11 mouse cellular contexts compared by ENCODE assay signal in genomic region chr11:77917166-77917565, GRCm38 (mm10). TPM values are rescaled to one million over a fixed set of nuclear protein-coding genes. Genes with fewer than 3 reads are reported as not detected.
DNase-seq lines count a peak whose midpoint lies in the region; ATAC-seq and TF ChIP-seq lines count a peak whose summit lies in the region.
"Had no signal": no experiment of that assay in that cellular context is flagged by ENCODE, and none has a peak within 500 bp of the region (broad histone marks: within the 10 kb centered on the region; RNA-seq: fewer than 3 reads in every experiment).

No protein-coding gene starts in this region.

- H3K27ac ChIP-seq in kidney, embryonic 15.5 days, result no peak overlapping the region
- peak overlapping the region; percentile 48 for H3K27ac ChIP-seq in embryonic facial prominence, embryonic 12.5 days
- peak overlapping the region; percentile 61; the same call in 1 of the 2 replicates for H3K27ac ChIP-seq in limb, embryonic 11.5 days (replicated peaks; ENCODE audit: low read depth, low read length)
- no peak overlapping the region for H3K27ac ChIP-seq in lung, postnatal 0 days (ENCODE audit: low read length)

- TF ChIP-seq CTCF in lung, postnatal 0 days (IDR thresholded peaks at IDR 0.05), result no peak

- H3K4me2 ChIP-seq in kidney, embryonic 15.5 days, result no peak overlapping the region
- peak overlapping the region; percentile 28; the same call in 1 of the 2 replicates for H3K4me2 ChIP-seq in embryonic facial prominence, embryonic 12.5 days (replicated peaks)
- peak overlapping the region; percentile 24; the same call in 1 of the 2 replicates for H3K4me2 ChIP-seq in limb, embryonic 11.5 days (ENCODE audit: low read depth, severe bottlenecking)
- no peak overlapping the region for H3K4me2 ChIP-seq in lung, postnatal 0 days (replicated peaks; ENCODE audit: low read depth, low read length)

- WGBS in kidney, embryonic 15.5 days, result 32% methylated on average over 10 of the region's 10 CpGs
- WGBS in embryonic facial prominence, embryonic 12.5 days, result 16% methylated on average over 10 of the region's 10 CpGs
- 15% methylated on average over 10 of the region's 10 CpGs for WGBS in limb, embryonic 11.5 days
- WGBS in lung, postnatal 0 days, result 47% methylated on average over 10 of the region's 10 CpGs

- no peak overlapping the region for H3K4me3 ChIP-seq in kidney, embryonic 15.5 days (replicated peaks)
- no peak overlapping the region for H3K4me3 ChIP-seq in embryonic facial prominence, embryonic 12.5 days
- H3K4me3 ChIP-seq in limb, embryonic 11.5 days (ENCODE audit: low read depth, low read length), result no peak overlapping the region
- no peak overlapping the region for H3K4me3 ChIP-seq in lung, postnatal 0 days (ENCODE audit: low read depth, low read length)

- DNase-seq in kidney, adult 11 months, result peak; percentile 88
- DNase-seq in brain, adult 2 months (ENCODE audit: low read depth, low spot score), result peak; percentile 82
- peak; percentile 83 for DNase-seq in limb, embryonic 11.5 days (ENCODE audit: low spot score)
- DNase-seq in lung, postnatal 0 days (ENCODE audit: low spot score), result no peak
- DNase-seq in ovary, postnatal 10 days (ENCODE audit: low spot score), result no peak
- DNase-seq: liver, postnatal 0 days; midbrain, embryonic 14.5 days; spleen, adult 18-20 months; thymus, postnatal 4 days had no signal

- peaks cover 69% of the 10 kb centered on the region for H3K27me3 ChIP-seq in kidney, embryonic 15.5 days
- peaks cover 46% of the 10 kb centered on the region for H3K27me3 ChIP-seq in embryonic facial prominence, embryonic 12.5 days
- peaks cover 20% of the 10 kb centered on the region for H3K27me3 ChIP-seq in limb, embryonic 11.5 days (ENCODE audit: control insufficient read depth, insufficient read depth, low read length)
- peaks cover 9% of the 10 kb centered on the region for H3K27me3 ChIP-seq in lung, postnatal 0 days (replicated peaks; ENCODE audit: insufficient read depth, low read length)

- TF ChIP-seq EP300 in lung, postnatal 0 days (IDR thresholded peaks at IDR 0.05), result no peak

- no peaks in the 10 kb centered on the region for H3K9me3 ChIP-seq in kidney, embryonic 15.5 days (replicated peaks)
- H3K9me3 ChIP-seq in embryonic facial prominence, embryonic 12.5 days, result no peaks in the 10 kb centered on the region
- H3K9me3 ChIP-seq in limb, embryonic 11.5 days (ENCODE audit: control insufficient read depth, low read length), result no peaks in the 10 kb centered on the region
- no peaks in the 10 kb centered on the region for H3K9me3 ChIP-seq in lung, postnatal 0 days (ENCODE audit: low read length)

- no peak for ATAC-seq in kidney, embryonic 15.5 days (replicated peaks; ENCODE audit: low FRiP score)
- ATAC-seq in embryonic facial prominence, embryonic 12.5 days (ENCODE audit: insufficient number of reproducible peaks, insufficient read depth, low FRiP score, low TSS enrichment), result peak; percentile 78; the same call in 1 of the 2 replicates
- ATAC-seq in limb, embryonic 11.5 days (ENCODE audit: insufficient number of reproducible peaks, low FRiP score, low TSS enrichment, low read depth), result peak; percentile 89
- ATAC-seq in lung, postnatal 0 days, result no peak
- ATAC-seq: liver, postnatal 0 days had no signal

- no peak overlapping the region for H3K9ac ChIP-seq in kidney, embryonic 15.5 days
- H3K9ac ChIP-seq in embryonic facial prominence, embryonic 12.5 days, result no peak overlapping the region
- H3K9ac ChIP-seq in limb, embryonic 11.5 days (ENCODE audit: low read length), result no peak overlapping the region
- no peak overlapping the region for H3K9ac ChIP-seq in lung, postnatal 0 days (replicated peaks; ENCODE audit: low read depth)
- H3K9ac ChIP-seq: liver, postnatal 0 days had no signal

- H3K36me3 ChIP-seq in kidney, embryonic 15.5 days, result no peaks in the 10 kb centered on the region
- H3K36me3 ChIP-seq in embryonic facial prominence, embryonic 12.5 days, result no peaks in the 10 kb centered on the region
- H3K36me3 ChIP-seq in limb, embryonic 11.5 days (ENCODE audit: control insufficient read depth, insufficient read depth, low read length), result no peaks in the 10 kb centered on the region
- H3K36me3 ChIP-seq in lung, postnatal 0 days (ENCODE audit: insufficient read depth, low read length), result no peaks in the 10 kb centered on the region

- peaks cover 4% of the 10 kb centered on the region; the same call in 1 of the 2 replicates for H3K4me1 ChIP-seq in kidney, embryonic 15.5 days
- H3K4me1 ChIP-seq in embryonic facial prominence, embryonic 12.5 days, result peaks cover 23% of the 10 kb centered on the region
- H3K4me1 ChIP-seq in limb, embryonic 11.5 days (ENCODE audit: control insufficient read depth, insufficient read depth, low read length), result peaks cover 30% of the 10 kb centered on the region
- H3K4me1 ChIP-seq in lung, postnatal 0 days (ENCODE audit: insufficient read depth, low read depth, low read length), result no peaks in the 10 kb centered on the region

RNA-seq across cellular contexts. Expression of gene Sez6, which starts 13.4 kb away (rescaled TPM):
- polyA plus RNA-seq in kidney, embryonic 15.5 days (2015; fragmentation: Nextera tagmentation; extraction: Ambion mirVana), result 0.44 TPM in 1 of 2 replicates, not detected in the other
- polyA plus RNA-seq in embryonic facial prominence, embryonic 12.5 days (2016; fragmentation: Nextera tagmentation; extraction: Ambion mirVana), result 2.0 and 2.4 TPM in 2 replicates
- polyA plus RNA-seq in limb, embryonic 11.5 days (2014; fragmentation: Nextera tagmentation; extraction: Ambion mirVana), result 0.10 and 0.23 TPM in 2 replicates
- polyA plus RNA-seq in lung, postnatal 0 days (2015; fragmentation: Nextera tagmentation; extraction: Ambion mirVana), result 0.04 and 0.06 TPM in 2 replicates
- polyA plus RNA-seq: liver, postnatal 0 days had no signal

RNA-seq across cellular contexts. Expression of gene Pipox, which starts 23.3 kb away (rescaled TPM):
- 8.7 and 10.8 TPM in 2 replicates for polyA plus RNA-seq in kidney, embryonic 15.5 days (2015; fragmentation: Nextera tagmentation; extraction: Ambion mirVana)
- polyA plus RNA-seq in embryonic facial prominence, embryonic 12.5 days (2016; fragmentation: Nextera tagmentation; extraction: Ambion mirVana), result 1.7 and 3.2 TPM in 2 replicates
- polyA plus RNA-seq in limb, embryonic 11.5 days (2014; fragmentation: Nextera tagmentation; extraction: Ambion mirVana), result 0.30 and 0.72 TPM in 2 replicates
- polyA plus RNA-seq in lung, postnatal 0 days (2015; fragmentation: Nextera tagmentation; extraction: Ambion mirVana), result 0.23 and 0.40 TPM in 2 replicates

Comparison
In these comparisons a context has a peak if more than half of its experiments do, and no peak if none do; other contexts are left out.
1. DNase-seq: peak in kidney, adult 11 months (single experiment), brain, adult 2 months (single experiment) and limb, embryonic 11.5 days (single experiment); none in lung, postnatal 0 days (single experiment) and ovary, postnatal 10 days (single experiment).
2. ATAC-seq: peak in embryonic facial prominence, embryonic 12.5 days (single experiment) and limb, embryonic 11.5 days (single experiment); none in kidney, embryonic 15.5 days (single experiment) and lung, postnatal 0 days (single experiment).
3. H3K27ac ChIP-seq: peak in embryonic facial prominence, embryonic 12.5 days (single experiment) and limb, embryonic 11.5 days (single experiment); none in kidney, embryonic 15.5 days (single experiment) and lung, postnatal 0 days (single experiment).
4. H3K4me2 ChIP-seq: peak in embryonic facial prominence, embryonic 12.5 days (single experiment) and limb, embryonic 11.5 days (single experiment); none in kidney, embryonic 15.5 days (single experiment) and lung, postnatal 0 days (single experiment).